Mouse (Mus musculus) kidney, embryonic 16.5 days (tissue): ENCODE data around the gene Pycr1. TPM values are rescaled to one million over a fixed set of nuclear protein-coding genes. Genes with fewer than 3 reads are reported as not detected.

Experiments
- ATAC-seq: fragments of 200-750 bp; cut with Nextera tagmentation; 2 replicates; pipeline ENCODE4 v1.8.0; 2017; ENCODE audit warnings: moderate TSS enrichment; ENCODE audit not compliant: low FRiP score, low TSS enrichment
- H3K27ac ChIP-seq: fragments of 300-500 bp; sonication (generic); 2 replicates; pipeline ENCODE4 v1.5.1; 2014; ENCODE audit warnings: low read length
- H3K27me3 ChIP-seq: fragments of 300-500 bp; sonication (generic); 2 replicates; pipeline ENCODE4 v1.6.1; 2014; ENCODE audit warnings: low read length, control low read depth, mixed read lengths; ENCODE audit not compliant: insufficient read depth
- H3K36me3 ChIP-seq: fragments of 300-500 bp; sonication (generic); 2 replicates; pipeline ENCODE4 v1.6.1; 2014; ENCODE audit warnings: low read length, control low read depth, mixed read lengths; ENCODE audit not compliant: insufficient read depth
- H3K4me1 ChIP-seq: fragments of 300-500 bp; sonication (generic); 2 replicates; pipeline ENCODE4 v1.6.1; 2014; ENCODE audit warnings: low read length, control low read depth, mixed read lengths; ENCODE audit not compliant: insufficient read depth
- H3K4me2 ChIP-seq: fragments of 300-500 bp; sonication (generic); replicated peaks from 2 replicates; pipeline ENCODE4 v1.6.1; 2014; ENCODE audit warnings: low read depth, low read length
- H3K4me3 ChIP-seq: fragments of 300-500 bp; sonication (generic); 2 replicates; pipeline ENCODE4 v1.5.1; 2014; ENCODE audit warnings: mild to moderate bottlenecking, low read length
- H3K9ac ChIP-seq: fragments of 300-500 bp; sonication (generic); replicated peaks from 2 replicates; pipeline ENCODE4 v1.6.1; 2014; ENCODE audit warnings: low read length
- H3K9me3 ChIP-seq: fragments of 300-500 bp; sonication (generic); 2 replicates; pipeline ENCODE4 v1.6.1; 2016; ENCODE audit warnings: low read length, control low read depth
- WGBS: fragments of 180-500 bp; shearing (Covaris S2); extraction: QIAGEN DNeasy Blood & Tissue Kit; methylation state at CpG from one replicate; pipeline ENCODE4 v1.1.7; 2014; 5-methylcytosine and 5-hydroxymethylcytosine counted together
- polyA plus RNA-seq: library from polyadenylated mRNA; unstranded; fragments of >200 nt; fragmentation: Nextera tagmentation; extraction: Ambion mirVana; gene quantifications from 2 replicates; pipeline ENCODE4 v1.2.1, GENCODE M21; 2015

Pycr1 gene
- 26.8 and 27.3 TPM in 2 replicates for polyA plus RNA-seq

DNA sequence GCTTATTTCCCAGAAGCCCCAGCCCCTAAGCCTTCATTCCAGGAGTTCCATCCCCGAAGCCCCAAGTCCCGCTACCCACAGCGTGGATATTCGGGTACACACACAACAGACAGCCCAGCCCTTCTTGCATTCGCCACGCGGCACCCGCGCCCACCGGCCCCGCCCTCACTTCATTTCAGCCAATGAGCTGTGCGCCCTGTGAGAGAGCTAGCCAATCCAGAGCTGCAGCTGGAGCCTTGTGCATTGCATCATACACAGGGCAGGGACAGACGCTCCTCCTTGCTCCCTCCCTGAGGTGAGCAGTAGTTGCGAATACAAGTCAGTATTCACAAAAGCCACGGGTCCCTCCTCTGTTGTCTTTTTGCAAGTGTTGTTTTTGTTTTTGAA lies at the start of gene Pycr1:
Gene Pycr1, minus strand, starts transcription at position 169 of the 387 bp plus-strand sequence.
- ATAC-seq, result peak; percentile 99
- Histone ChIP-seq H3K4me1 (peaks cover 18% of the 10 kb centered on the region), H3K27ac (0 out of 2 replicates have a peak within 1 kb of the TSS, but pooled peaks have one; percentile 25), H3K4me3 (peak within 1 kb of the TSS; percentile 62), H3K9ac (peak within 1 kb of the TSS; percentile 74), H3K27me3 (no peaks in the 10 kb centered on the region), H3K4me2 (peak within 1 kb of the TSS; percentile 74), H3K9me3 (no peaks in the 10 kb centered on the region), H3K36me3 (no peaks in the 10 kb centered on the region)
- under 1% methylated on average over 15 of the region's 15 CpGs for WGBS

DNA sequence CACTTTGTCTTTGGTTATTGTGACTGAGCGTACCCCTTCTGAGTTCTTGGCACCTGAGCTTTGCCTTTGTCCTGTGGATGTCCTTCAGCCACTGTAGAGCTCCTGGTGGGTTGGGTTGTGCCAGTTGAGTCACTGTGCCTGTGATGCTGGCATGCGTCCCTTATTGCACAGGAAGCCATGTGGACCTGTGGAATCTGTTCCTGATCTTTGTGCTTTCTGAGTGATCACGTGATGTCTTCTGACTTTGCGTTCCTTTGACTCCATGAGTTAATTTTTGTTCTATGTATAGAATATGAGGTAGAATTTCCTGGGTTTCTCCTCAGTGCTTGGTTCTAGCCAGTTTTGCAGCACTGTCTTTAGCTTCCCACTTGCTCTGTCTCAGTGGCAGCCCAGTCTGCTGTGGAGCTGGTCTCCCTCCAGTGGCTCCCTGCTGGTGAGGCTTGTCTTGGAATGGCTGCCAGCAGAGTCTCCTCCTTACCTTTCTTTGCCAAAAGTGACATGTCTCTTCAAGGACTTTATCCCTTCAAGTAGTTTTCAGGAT lies 49.0 kb upstream of the Pycr1 start:
- no peaks in the 10 kb centered on the region for H3K9me3 ChIP-seq
- H3K4me3 ChIP-seq, result no peak overlapping the region
- no peak overlapping the region for H3K27ac ChIP-seq
- H3K4me1 ChIP-seq, result peaks cover 23% of the 10 kb centered on the region
- H3K27me3 ChIP-seq, result no peaks in the 10 kb centered on the region
- no peak for ATAC-seq
- H3K4me2 ChIP-seq, result no peak overlapping the region
- peaks cover 29% of the 10 kb centered on the region for H3K36me3 ChIP-seq
- no peak overlapping the region for H3K9ac ChIP-seq
- WGBS, result 88% methylated on average over 4 of the region's 4 CpGs

DNA sequence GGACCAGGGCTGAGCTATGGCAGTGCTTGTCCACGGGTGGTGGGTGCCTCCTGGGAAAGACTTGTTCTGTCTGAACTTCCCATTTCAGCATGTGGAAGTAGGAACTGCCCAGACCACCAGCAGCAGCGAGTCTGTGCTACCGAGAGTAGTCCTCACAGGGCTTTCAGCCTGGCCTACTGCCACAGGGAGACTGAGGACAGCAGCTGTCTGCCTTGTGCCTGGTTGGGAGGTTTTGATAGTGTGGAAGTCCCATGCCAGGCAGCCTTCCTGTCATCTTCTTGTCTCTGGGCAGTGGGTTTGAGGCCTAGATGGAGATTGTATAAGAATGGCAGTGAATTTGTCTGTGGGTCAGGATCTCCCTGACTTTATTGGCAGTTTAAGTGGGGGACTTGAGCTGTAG lies 45.8 kb upstream of the Pycr1 start:
- Histone ChIP-seq H3K36me3 (peaks cover 36% of the 10 kb centered on the region), H3K27ac (no peak overlapping the region), H3K9me3 (no peaks in the 10 kb centered on the region), H3K4me1 (0 out of 2 replicates have a peak, but pooled peaks cover 5% of the 10 kb centered on the region), H3K9ac (no peak overlapping the region), H3K4me3 (no peak overlapping the region), H3K27me3 (no peaks in the 10 kb centered on the region), H3K4me2 (no peak overlapping the region)
- ATAC-seq, result no peak
- 85% methylated on average over 3 of the region's 3 CpGs for WGBS

DNA sequence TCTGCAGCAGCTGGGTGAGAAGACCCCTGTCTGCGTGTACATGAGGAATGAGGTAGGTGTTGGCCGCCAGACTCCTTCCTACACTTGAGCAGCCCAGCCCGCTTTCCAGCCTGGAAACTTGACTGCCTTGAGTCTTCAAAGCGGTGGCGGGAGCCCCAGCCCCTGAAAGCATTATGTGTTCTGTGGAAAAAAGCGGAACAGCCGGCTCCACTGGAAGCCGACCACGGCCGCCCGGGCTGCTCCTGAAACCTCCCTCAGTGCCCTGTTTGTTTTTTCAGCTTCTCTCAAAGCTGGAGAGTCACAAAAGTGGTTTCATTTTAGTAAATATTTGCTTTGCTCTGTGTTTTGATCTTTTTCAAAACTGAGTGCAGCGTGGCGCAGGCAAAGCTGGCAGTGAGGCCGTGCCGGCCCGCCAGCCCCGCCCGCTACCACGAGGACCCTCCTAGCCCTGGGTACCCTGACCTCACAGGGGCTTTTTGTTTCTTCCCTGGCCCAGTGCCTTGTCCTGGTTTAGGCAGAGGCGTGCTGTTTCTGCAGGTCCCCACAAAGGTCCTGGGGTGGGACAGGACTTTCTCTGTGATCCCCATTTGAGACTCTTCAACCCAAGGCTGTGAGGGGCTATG lies 43.2 kb upstream of the Pycr1 start:
- H3K4me2 ChIP-seq, result no peak overlapping the region
- no peak overlapping the region for H3K9ac ChIP-seq
- H3K27ac ChIP-seq, result no peak overlapping the region; the same call in 1 of the 2 replicates
- H3K36me3 ChIP-seq, result peaks cover 36% of the 10 kb centered on the region
- 0 out of 2 replicates have a peak, but pooled peaks cover 5% of the 10 kb centered on the region for H3K4me1 ChIP-seq
- WGBS, result 77% methylated on average over 20 of the region's 20 CpGs
- no peaks in the 10 kb centered on the region for H3K27me3 ChIP-seq
- H3K4me3 ChIP-seq, result no peak overlapping the region
- no peak for ATAC-seq
- H3K9me3 ChIP-seq, result no peaks in the 10 kb centered on the region

DNA sequence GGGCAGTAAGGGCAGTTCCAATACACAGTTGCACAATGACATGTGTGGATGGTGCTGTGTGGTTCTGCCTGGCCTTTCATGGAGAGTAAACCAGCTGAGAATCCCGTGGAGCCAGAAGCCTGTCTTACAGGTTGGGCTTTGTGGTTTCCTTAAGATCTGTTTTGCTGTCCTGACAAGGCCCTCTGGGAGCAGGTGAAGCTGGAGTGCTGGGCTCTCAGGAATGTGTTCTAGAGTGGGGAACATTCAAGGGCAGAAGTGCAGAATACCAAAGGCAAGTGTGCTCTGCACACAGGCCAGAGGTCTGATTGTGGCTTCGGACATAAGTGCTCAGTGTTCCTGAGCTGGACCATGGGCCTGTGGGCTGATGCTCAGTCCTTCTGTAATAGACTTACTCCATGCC lies 41.1 kb upstream of the Pycr1 start:
- H3K4me1 ChIP-seq, result 0 out of 2 replicates have a peak, but pooled peaks cover 5% of the 10 kb centered on the region
- H3K27me3 ChIP-seq, result no peaks in the 10 kb centered on the region
- no peak for ATAC-seq
- H3K9ac ChIP-seq, result no peak overlapping the region
- H3K4me3 ChIP-seq, result no peak overlapping the region
- H3K27ac ChIP-seq, result no peak overlapping the region
- peaks cover 44% of the 10 kb centered on the region for H3K36me3 ChIP-seq
- H3K4me2 ChIP-seq, result no peak overlapping the region
- no peaks in the 10 kb centered on the region for H3K9me3 ChIP-seq
- 96% methylated on average over 2 of the region's 2 CpGs for WGBS

DNA sequence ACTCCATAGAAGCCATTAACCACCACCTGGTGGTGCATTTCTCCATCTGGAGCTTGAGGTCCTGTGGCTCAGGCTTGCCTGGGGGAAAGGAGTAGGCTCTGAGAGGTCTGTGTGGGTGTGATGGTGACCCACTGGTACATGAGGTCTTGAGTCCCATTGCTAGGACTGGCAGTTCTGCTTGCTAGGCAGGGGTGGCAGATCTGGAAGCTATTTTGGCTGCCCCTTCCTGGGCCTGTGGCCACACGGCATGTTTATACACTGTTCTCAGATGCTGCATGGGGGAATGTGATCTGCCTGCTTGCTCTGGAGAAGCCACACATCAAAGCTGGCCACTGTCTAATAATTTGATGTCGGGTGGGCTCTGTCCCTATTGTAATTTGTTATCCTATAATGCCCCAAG lies 40.5 kb upstream of the Pycr1 start:
- Histone ChIP-seq H3K4me3 (no peak overlapping the region), H3K9me3 (no peaks in the 10 kb centered on the region), H3K27me3 (no peaks in the 10 kb centered on the region), H3K4me1 (0 out of 2 replicates have a peak, but pooled peaks cover 5% of the 10 kb centered on the region), H3K27ac (no peak overlapping the region), H3K9ac (no peak overlapping the region), H3K36me3 (peaks cover 41% of the 10 kb centered on the region), H3K4me2 (no peak overlapping the region)
- no peak for ATAC-seq
- 58% methylated on average over 2 of the region's 2 CpGs for WGBS

DNA sequence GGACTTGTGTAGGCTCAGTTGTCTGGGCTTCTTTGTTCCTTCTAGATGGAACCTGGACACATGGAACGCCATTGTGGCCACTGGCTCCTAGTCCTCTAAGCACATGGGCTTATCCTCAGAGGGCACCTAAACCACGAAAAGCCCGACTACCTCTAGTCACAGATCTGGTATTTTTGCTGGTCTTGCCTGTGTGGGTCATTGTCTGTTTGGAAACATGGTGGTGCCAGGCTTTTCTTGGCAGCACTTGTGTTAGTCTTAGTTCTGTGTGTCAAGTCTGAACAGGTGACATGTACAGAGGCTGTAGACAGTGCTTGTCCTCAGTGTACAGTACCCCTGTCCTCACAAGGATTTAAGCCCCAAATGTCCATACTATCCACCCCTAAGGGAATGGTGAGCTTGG lies 40.0 kb upstream of the Pycr1 start:
- Histone ChIP-seq H3K4me1 (0 out of 2 replicates have a peak, but pooled peaks cover 5% of the 10 kb centered on the region), H3K9me3 (no peaks in the 10 kb centered on the region), H3K4me3 (no peak overlapping the region), H3K36me3 (peaks cover 41% of the 10 kb centered on the region), H3K9ac (no peak overlapping the region), H3K27ac (no peak overlapping the region), H3K27me3 (no peaks in the 10 kb centered on the region), H3K4me2 (no peak overlapping the region)
- WGBS, result 92% methylated on average over 3 of the region's 3 CpGs
- no peak for ATAC-seq

DNA sequence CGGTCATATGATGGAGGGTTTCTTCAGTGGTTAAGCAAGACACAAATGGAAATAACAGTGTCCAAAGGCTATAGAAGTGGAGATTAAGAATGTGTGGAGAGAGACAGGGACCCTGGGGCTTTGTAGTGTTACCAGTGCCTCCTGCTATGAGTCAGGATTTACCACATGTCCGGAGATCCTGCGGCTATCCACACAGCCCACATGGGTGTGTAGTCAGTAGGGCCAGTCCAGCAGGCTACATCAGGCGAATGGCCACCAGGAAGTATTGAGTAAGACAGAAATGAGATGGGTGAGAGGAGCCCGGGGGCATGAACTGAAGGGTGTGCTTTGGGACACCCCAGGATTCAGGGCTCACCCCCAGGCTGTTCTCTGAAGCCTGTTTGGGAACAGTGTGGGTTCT lies 39.1 kb upstream of the Pycr1 start:
- WGBS, result 97% methylated on average over 5 of the region's 5 CpGs

DNA sequence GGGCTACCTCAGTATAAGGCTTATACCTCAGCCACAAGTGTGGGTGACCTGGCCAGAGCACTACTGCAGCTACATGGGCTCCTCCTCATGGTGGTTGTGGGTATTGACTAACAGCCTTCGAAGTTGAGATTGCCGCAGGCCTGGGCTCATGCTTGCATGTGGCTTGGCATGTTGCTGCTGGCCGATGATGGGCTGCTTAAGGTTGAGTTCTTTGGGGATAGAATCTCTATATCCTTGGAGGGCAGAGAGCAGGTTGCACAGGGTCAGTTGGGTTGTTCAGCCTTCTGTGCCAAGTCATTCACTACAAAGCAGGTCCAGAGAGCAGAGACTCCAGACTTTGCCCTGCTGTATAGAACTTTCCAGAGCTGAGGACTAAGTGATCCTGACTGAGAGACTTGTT lies 36.3 kb upstream of the Pycr1 start:
- no peak overlapping the region for H3K4me3 ChIP-seq
- H3K9ac ChIP-seq, result no peak overlapping the region
- peaks cover 30% of the 10 kb centered on the region for H3K36me3 ChIP-seq
- H3K9me3 ChIP-seq, result no peaks in the 10 kb centered on the region
- 87% methylated on average over 3 of the region's 3 CpGs for WGBS
- H3K4me2 ChIP-seq, result no peak overlapping the region
- no peaks in the 10 kb centered on the region for H3K4me1 ChIP-seq
- 0 out of 2 replicates have a peak, but pooled peaks have one; percentile 37 for ATAC-seq
- H3K27me3 ChIP-seq, result no peaks in the 10 kb centered on the region
- H3K27ac ChIP-seq, result no peak overlapping the region

More for the DNA sequence above, 39.1 kb upstream of the Pycr1 start:
- 0 out of 2 replicates have a peak, but pooled peaks cover 5% of the 10 kb centered on the region for H3K4me1 ChIP-seq
- no peaks in the 10 kb centered on the region for H3K9me3 ChIP-seq
- no peak overlapping the region for H3K4me3 ChIP-seq
- no peak for ATAC-seq
- no peak overlapping the region for H3K4me2 ChIP-seq
- H3K9ac ChIP-seq, result no peak overlapping the region
- H3K27ac ChIP-seq, result no peak overlapping the region
- peaks cover 42% of the 10 kb centered on the region for H3K36me3 ChIP-seq
- H3K27me3 ChIP-seq, result no peaks in the 10 kb centered on the region

DNA sequence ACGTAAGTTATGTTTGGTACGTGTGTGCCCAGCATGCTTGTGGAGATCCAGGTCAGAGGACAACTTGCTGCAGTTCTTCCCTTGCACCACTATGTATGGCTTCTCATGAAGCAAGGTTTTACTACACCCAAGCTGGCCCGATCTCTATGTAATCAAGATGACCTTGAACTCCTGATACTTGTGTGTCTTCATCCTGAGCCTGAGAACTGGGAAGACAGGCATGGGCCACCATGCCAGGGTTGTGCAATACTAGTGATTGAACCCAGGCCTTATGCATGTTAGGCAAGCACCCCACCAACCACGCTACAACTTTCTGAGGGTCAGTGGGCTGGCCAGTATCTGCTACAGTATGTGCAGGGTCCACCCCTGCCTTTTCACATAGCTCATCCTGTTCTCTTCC lies 33.4 kb upstream of the Pycr1 start:
- 94% methylated on average over 4 of the region's 4 CpGs for WGBS

More for the DNA sequence above, 33.4 kb upstream of the Pycr1 start:
- Histone ChIP-seq H3K4me2 (no peak overlapping the region), H3K27me3 (no peaks in the 10 kb centered on the region), H3K27ac (no peak overlapping the region), H3K4me1 (peaks cover 8% of the 10 kb centered on the region), H3K9me3 (no peaks in the 10 kb centered on the region), H3K4me3 (no peak overlapping the region), H3K36me3 (peaks cover 23% of the 10 kb centered on the region), H3K9ac (0 out of 2 replicates have a peak overlapping the region, but pooled peaks have one; percentile 9)
- no peak for ATAC-seq
